Mouse (Mus musculus) megakaryocyte, adult 5-6 weeks (primary cell): ENCODE measurements at regions not wholly inside any gene's neighbourhood (a gene's known extent, or its start where the extent isn't known, plus 50 kb on each side); places are given as distances from the start of the nearest gene placed in this dataset.

ENCODE experiments used
- ATAC-seq: 2 replicates; pipeline ENCODE4 v1.8.0; 2016; ENCODE audit warnings: mild to moderate bottlenecking, inconsistent platforms; ENCODE audit not compliant: poor library complexity, severe bottlenecking

DNA sequence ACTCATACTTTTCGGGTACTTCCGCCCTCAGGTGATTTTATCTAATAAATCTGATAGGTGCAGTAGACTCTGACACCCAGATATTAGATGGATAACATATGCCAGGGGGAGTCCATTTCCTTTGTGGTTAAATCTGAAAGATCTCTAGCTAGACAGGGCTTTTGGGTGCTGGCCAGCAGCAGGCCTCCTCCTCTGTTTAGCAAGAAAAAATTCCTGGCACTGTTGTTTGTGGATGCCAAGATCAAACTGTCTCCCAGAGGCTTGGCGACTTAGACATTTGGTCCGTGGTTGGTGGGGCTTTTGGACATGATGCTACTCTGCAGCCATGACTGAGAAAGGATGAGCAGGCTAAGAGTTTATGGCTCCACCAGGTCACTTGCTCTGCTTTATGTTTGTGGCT lies 287.5 kb upstream of the Usp25 start:
- no peak for ATAC-seq

DNA sequence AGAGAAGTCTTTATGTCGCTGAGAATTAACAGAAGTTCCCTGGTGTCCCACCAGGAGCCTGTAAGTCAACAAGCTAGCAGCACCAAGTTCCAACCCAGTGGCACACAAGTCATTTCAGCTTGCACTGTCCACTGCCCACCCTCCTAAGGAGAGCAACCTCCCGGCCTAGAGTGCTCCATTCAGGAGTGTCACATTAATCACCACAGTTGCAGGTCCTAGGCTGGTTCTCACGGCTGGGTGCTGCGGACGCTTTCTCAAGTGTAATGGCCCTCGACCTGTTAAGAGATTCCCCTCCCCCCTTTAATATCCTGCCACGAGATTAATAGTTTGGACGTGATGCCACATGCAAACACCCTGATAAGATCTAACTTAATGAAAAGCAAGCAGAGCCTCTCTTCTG lies 288.2 kb upstream of the Usp25 start:
- ATAC-seq: no peak

DNA sequence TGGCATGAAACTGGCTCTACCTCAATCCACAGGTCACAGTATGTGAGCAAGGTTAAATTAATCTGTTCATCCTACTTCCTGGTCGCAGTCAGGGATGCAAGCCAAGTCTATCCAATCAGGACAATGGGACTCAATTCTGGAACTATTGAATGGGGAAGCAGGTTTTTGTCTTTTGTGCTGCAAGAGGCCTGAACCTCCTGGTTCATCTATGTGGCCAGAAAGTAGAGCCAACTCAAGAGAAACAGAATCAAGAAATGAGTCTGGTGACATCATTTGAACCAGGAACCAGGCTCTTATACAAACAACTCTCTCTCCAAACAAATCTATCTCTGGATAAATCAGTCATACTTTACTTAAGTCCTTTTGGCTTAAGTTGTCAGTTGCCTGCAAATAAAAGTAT lies 294.7 kb upstream of the Usp25 start:
- no peak for ATAC-seq

DNA sequence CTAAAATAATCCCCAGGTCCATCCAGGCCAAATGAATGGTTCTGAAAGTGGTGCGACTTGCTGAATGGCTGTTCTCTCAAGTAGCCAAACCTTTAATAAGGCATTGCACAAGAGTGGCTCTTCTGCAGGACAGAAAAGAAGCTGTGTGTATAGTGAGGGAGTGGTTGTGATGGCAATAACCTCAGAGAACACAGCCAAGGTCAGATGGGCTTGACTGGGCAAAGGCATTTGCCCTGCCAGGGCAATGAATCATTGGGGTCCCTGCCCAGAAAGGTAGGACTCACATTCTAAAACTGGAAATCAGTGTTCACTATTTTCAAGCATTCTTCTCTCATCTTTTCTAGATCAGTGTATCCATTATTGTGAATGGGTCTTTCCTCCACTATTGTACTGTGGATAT lies 295.4 kb upstream of the Usp25 start:
- ATAC-seq: no peak

DNA sequence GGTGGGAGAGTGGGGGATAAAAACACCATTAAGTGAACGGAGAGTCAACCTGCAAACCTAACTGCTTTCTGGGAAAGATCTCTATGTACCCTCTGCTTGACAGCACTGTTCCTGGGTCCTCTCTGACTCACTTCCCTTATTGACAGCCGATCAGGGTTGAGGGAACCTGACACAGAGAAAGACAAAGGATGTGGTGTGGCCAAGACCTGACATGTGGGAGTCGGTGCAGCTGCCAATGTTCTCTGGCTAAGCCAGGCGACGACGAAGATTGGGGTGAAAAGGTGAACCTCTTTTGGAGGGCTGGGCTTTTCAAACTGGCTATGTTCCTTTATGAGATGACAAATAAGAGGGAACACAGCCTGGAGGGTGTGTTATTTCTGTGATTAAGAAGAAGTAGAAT lies 318.6 kb upstream of the Usp25 start:
- peak; percentile 90 for ATAC-seq

DNA sequence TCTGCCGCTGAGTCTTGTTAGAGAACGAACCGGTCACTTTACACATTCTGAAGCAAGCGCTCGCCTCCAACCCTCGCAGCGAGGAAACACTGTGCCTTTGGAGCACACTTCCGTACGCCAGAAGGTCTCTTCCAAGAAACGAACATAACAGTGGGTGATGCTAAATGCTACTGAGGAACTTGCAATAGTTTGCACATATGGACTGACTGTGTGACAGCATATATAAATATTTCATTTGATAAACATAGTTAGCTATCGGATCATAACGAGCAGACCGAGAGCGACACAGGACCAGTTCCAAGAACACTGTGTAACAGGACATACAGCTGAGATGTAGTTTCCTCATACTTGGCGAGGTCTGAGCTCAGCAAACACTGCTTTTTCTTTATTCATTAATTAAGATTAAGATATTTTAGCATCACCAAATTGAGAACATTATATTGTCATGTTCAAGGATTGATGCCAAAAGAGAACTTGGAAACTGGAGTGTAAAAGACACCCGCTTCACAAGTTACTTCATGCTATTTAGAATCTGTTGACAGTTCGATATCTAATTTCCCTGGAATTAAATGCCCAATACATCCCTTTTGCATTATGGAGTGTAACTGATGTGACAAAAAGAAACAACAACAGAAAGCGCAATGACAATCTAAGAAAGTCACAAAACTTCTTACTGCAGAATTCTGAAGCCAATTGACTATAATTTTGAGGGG lies 314.3 kb upstream of the Nrip1 start:
- no peak for ATAC-seq

DNA sequence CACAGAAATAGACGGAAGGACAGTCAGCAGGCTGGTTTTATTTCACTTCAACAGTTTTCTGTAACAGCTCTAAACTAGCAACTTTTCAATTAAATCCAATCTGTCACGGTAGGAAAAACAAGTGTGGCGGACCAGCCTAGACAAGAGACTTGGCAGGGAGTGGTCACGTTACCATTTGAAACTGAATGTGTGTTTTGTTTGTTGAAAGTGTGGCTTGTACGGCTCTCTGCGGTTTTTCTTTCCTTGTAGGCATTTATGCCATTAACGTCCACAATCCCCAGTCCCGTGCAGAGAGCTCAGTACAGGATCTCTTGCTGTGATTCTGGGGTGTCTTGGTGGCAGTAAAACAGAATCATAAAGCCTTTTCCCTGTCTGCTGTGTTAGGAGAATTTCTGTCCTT lies 311.9 kb upstream of the Nrip1 start:
- ATAC-seq: no peak

DNA sequence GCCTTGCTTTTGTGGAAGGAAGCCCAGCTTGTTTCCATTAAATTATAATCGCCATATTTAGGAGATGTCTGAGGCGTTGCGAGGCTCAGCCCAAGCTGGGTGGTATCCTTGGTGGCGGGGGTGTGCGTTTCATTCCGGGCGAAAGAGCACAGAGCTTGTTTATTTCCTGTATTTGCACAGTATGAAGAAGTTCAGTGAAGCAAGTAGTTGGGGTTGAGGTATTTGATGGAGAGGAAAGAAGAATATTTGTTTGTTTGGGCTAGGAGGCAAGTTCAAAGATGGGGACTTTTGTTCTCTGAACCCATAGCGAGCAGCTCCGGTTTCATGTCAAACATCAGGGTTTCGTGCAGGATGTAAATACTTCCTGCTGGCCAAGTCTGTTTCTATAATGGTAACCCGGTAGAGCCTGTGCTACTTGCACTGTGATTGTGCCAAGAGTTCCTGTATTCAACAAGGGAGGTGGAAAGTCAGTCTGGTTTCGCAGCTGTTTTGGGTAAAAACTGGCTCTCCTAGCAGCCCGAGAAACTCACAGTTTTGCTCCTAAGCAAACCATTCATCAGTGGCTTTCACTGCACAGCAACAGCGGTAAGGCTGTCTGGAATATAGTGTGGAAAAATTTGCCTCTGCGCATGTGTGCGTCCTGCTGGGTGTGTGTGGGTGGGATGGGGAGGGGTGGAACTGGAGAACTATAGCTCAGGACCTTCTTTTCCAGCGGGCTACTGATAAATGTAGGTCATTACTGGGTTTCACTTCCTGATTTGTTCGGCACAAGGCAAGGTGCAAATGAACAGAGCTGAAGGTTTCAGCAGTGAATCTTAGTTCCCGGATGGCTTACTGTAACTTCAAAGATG lies 306.7 kb upstream of the Nrip1 start:
- ATAC-seq: peak; percentile 76

DNA sequence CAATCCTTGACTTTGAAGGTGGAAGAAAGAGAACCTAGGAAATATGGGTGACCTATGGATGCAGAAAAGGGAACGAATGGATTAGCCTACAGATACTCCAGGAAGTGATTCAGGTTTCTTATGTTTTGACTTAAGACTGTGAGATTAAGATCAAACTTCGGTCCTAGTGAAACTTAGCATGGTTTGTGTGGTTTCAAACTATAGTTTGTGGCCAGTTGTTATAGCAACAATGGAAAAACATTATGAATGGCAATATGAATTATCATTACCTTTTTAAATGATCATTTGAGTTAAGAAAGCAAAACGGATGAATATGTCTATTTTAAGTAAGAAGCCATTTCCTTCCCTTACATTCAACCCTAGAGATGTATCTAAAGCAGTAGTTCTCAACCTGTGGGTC lies 305.3 kb upstream of the Nrip1 start:
- ATAC-seq: 0 out of 2 replicates have a peak, but pooled peaks have one; percentile 20

DNA sequence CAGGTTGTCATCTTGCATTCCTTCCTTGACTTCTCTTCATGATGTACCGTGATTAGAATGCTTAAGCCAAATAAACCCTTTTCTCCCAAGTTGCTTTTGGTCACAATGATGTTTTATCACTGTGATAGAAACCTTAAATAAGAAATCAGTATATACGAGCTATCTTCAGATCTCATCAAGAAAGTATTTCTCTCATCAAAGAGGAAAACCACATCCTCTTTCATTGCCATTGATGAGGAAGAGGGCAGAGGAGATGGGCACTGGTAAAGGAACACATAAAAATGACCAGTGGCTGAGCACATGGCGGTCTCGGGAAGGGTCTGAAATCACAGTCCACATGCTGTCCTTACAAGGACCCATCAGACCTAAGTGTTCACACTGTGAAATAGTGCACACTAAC lies 296.2 kb upstream of the Nrip1 start:
- no peak for ATAC-seq

DNA sequence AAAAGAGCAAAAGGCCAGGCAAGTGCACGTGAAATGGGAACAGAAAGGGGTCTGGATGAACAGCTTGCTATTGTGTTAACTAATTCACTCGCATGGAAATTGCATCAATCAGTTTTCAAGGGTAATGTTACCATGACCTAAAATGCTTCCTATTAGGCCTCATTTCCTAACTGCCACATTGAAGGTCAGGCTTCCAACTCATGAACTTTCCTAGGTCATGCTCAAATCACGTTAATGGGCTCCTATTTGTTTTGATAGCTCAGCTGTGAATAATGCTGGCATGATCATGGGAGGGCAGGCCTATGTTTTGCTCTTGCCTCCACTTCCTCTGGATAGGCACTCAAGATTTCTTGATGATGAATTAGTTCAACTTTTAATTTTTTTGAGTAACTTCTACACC lies 293.4 kb upstream of the Nrip1 start:
- ATAC-seq: no peak

DNA sequence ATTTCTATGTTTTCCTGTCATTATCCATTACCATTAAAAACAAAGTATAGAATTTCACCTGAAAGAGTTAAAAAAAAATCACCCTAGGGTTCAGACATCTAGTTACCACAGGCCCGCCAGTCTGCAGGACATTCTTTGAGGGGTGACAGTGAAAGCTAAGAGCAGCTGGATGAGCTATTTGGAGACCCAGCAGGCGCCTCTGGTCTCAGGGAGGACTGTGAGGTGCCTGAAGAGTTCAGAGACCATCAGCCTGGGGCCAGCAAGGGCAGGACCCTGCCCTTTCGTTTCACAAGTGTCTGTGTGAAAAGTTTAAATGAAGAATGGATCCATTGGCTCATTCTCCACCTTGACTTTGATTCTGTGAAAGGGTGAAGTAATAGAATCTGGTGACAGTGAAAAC lies 281.5 kb upstream of the Nrip1 start:
- no peak for ATAC-seq

DNA sequence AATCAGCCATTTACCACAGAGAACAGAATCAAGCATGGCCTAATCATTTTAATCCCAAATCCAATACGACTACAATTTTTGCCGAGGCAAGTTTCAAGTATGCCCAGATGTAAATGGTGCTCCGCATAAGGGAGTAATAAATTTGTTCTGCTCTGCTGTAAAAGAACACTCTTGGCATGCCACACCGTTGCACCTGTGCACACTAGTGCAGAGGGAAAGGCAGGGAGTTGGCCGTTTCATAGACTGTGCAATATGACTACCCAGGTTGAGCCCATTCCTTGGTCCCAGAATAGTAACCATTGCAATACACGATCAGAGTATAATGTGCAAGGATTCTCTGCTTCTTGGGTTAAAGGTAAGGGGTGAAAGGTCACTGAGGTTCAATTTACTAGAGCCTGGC lies 270.7 kb upstream of the Nrip1 start:
- no peak for ATAC-seq

DNA sequence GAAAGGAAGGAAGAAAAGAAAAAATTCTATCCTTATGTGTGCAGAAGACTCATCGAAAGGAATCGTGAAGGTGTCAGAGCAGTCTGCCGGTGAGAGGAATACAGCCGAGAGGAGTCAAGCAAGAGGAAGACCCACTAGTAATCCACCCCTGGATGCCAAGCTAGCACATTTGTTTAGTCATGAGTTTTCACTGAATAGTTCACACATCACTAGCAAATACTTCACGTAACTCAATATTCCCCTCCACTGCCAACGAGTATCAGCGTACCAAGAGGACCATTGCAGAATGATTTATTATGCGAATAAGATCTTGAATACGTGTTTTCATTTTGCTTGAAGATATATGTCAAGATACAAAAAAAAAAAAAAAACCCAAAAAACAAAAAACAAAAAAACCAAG lies 270.2 kb upstream of the Nrip1 start:
- ATAC-seq: no peak

DNA sequence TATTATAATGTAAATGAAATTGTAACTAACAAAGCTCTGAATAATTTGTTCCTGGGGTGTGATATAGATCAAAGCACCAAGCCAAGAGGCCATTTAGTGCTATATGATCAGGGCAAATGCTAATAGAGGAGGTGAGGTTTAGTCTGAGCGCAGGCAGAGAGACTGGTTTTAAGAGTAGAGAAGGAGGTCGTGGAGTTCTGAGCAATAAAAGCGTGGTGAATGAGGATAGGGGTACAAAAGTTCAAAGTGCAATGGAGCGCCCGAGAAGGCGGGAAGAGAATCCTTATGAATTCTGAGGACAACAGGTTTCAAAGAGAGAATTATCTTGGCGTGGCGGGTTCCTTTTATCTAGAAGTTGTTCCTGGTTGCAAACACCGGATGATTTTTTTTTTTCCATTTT lies 261.5 kb upstream of the Nrip1 start:
- no peak for ATAC-seq

DNA sequence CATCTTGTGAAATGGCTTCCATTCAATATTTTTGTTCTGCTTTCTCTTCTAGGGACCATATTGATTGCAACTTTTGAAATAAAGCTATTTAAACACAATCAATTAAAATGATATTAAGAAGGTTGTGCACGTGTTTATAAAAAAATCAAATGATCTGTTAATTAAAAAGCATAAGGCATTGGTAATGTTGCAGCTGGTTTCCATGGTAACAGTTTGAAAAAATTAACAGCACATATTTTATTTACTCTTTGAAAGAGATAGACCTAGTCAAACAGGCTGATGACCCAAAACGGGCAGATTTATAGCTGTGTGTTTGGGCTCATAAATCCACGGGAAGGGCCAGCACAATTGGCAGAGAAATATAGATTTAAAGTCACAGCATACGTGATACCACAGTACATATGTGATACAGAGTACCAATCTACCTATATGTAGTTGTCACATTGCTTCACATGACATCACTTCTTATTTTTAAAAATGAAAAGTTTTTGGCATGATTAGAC lies 260.6 kb upstream of the Nrip1 start:
- ATAC-seq: no peak

DNA sequence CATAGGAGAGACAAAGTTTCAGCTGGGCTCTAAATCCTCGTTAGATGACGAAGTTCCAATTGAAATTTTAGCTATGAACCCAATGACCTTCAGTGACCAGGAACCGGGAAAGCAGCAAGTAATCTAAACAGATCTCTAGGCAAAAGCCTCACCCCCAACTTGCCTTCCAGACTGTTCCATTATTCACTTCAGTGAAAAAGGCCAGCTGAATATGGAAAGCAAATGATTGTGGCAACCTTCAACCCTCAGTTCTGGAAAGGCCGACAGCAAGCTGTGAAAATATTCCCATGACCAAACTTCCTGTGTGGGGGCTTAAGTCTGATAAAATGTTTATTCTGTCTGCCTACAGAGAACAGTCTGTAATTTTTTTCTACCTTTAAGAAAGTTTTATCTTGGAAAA lies 252.5 kb upstream of the Nrip1 start:
- no peak for ATAC-seq

DNA sequence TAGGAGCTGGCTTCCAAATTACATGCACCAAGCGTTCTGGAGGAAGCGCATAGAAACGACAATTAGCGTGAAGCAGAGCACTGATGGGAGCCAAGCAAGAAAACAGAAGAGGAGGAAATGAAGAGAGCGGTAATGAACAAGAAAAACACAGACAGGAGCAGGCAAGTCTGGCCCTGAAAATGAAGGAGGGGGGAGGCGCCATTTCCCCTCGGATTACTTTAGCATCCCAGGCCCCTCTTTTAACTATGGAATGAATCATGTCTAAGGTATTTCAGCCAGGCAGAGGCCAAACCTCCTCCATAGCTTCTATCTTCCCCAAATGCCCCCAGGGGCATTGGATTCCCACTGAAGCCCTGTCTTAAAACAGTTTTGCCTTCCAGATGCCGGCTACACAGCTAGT lies 248.1 kb upstream of the Nrip1 start:
- ATAC-seq: no peak

DNA sequence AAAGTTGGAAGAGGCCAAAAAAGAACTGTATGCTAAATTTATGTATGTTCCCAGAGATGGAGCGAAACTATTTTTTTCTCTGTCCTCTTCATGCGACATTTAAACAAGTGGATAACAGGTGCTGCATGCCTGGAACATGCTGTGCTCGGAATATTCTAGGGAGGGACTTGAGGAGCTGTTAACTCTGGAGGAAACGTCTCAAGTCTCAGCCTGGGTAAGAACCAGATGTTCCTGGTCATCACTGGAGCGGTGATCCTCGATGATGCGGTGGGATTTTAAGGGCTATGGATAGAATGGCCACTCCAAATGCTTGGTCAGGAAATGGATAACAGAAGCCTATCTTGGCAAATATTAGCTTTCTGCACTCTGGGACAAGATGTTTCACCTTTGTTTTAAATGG lies 244.7 kb upstream of the Nrip1 start:
- ATAC-seq: no peak

DNA sequence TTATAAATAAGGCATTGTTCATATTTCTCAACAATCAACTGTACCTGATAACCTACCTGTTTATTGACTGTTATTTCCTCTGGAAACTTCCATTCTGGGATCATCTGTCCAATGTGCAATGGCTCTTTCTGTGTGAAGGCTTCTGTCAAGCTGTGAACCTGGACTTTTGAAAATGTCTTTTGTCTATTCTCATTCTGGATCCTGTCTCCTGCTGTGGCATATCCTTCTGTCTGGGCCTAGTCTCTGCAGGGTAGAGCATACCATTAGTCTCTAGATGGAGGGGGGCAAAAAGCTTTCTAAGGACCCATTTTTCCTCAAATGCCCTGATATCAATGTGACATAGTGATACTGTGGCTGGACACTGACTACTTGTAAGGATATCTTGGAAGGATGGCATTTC lies 237.4 kb upstream of the Nrip1 start:
- no peak for ATAC-seq

DNA sequence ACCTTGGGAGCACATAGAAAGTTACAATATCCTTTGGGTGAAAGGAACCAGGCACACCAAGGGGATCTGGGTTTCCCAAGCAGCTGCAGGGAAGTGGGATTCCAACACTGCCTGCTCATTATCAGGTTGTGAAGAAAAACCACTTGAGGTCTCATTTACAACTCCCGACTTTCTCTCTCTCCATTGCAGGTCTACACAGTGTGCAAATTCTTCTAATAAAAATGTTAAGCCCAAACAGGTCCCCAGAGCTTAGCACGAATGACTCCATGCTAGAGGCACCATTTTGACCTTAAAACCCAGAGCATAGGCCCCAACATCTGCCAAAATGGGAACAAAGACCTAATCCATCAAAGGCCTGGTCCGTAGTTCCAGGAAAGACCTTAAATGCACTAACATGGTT lies 231.3 kb upstream of the Nrip1 start:
- ATAC-seq: no peak

DNA sequence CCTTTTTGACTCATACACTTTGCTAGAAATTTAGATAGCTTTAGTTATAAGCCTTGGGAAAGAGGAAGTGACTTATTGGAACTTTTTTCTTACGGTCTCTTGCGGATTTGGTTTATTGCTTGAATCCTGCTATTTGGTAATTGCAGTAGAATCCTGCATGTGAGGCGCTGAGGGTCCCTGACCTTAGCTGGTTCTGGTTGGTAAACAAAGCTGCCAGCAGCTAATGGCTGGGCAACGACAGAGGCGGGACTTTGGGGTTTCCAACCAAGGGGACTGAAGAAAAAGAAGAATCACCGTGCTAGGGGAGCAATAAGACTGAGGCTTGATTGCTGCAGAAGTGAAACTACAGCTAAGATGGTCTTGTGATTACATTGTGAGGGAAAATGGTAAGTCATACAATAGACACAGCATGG lies 230.2 kb upstream of the Nrip1 start:
- peak; percentile 92 for ATAC-seq
